Mouse (Mus musculus): ENCODE results near the gene Ccr10. TPM values are rescaled to one million over a fixed set of nuclear protein-coding genes. Genes with fewer than 3 reads are reported as not detected.

The Ccr10 gene
- total RNA-seq (2015; ENCODE audit: low replicate concordance) (not detected in 2 replicates), total RNA-seq (2017; ENCODE audit: low replicate concordance) (not detected in 2 replicates)

DNA sequence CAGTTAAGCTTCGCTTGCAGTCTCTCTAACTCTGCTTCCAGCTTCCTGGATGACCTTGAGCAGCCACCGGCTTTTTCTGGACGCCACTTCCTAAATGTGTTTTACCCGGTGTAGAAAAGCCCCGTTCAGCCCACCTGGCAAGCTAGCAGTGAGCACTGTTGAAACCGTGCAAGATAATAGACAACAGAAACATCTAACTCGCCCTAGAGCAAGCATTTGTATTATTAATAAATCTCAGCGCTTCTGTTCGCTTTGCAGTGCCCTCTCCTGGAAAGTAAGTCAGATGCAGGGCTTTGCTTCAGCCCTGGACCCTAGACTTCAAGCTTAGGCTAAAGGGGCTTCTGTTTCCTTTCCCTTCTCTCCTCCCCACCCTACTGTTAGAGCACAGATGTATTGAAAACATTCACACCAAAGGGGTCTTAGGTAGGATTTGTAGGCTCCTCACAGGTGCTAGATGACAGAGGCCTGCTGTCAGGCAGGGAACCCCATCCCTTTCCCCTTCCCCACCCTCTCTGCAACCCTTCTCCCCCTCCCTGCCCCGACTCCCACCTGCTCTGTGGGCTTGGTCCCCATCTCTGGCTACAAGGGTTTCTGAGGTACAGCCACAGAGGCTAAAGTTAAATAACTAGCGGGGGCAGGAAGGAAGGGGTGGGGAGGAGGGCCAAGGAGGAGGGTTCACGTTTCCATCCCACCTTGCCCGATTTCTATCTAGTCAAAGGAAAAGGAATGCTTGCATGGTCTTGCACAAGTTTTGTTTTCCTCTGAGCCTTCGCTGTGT, at the start of gene Ccr10:
Gene Ccr10 (minus strand): TSS at position 593 of the 778 bp plus-strand sequence.
- ATAC-seq (replicated peaks; ENCODE audit: low FRiP score, poor library complexity, severe bottlenecking) = no peak

DNA sequence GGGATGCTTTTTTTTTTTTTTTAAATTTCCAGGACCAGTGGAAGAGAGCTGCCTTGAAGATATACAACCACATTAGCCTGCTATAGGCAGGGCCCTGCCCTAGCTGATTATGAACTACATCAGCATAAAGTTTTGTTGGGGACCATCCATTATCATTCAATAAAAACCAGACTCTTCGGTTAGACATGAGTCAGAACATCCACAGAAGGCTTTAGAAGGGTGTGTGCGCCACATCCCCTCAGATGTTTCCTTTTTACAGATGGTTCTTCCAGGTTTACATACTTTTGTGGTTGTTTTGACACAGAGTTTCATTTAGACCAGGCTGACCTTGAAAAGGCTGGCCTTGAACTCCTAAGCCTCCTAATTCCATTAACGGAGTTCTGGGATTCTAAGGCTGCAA, 49.1 kb upstream of the Ccr10 start:
- no peak for ATAC-seq (replicated peaks; ENCODE audit: low FRiP score, poor library complexity, severe bottlenecking)

DNA sequence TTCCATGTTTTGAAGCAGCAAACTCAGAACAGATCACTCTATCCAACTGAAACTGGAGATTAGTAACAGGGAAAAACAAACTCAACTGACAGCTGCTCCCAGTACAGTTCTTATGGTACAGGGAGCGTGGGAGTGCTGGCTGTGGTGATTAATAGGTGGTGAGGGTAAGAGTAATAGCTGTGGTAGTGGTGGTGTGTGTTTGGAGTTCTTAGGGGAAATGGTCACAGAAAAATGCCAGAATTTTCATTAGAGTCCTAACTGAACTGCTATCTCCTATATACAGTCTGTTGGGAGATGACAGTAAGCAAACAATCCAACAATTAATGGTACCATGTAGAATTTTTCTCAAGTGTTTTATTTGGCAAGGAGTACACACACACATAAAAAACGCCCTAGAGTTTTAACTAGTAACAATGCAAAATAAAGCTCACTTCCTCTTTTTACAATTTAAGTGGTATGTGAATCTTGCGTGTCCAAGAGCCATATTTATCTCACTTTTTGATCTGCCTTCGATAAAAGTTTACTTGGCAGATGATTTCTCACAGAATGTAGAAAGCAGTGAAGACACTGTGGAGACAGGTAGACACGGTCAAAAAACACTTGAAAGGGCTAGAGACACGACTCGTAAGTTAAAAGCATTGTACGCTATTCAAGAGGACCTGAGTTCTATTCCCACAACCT, 46.2 kb upstream of the Ccr10 start:
- ATAC-seq (replicated peaks; ENCODE audit: low FRiP score, poor library complexity, severe bottlenecking) = no peak

DNA sequence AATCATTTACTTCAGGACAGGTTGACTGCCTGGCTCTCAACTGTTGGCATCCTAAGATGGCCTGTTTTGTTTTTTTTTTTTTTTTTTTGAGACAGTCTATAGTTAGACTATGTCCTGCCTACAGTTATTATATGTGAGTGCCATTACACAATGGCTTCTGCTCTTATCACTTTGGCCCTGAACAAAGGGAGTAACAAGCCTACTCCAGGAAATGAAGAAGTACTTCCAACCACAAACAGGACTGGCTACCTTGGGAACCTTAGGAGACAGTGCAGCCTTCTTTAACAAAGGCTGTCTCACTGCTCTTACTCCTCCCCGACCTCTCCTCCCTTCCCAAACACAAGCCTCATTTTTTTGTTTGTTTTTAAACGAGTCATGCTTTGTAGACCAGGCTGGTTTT, 45.6 kb upstream of the Ccr10 start:
- no peak for ATAC-seq (replicated peaks; ENCODE audit: low FRiP score, poor library complexity, severe bottlenecking)

DNA sequence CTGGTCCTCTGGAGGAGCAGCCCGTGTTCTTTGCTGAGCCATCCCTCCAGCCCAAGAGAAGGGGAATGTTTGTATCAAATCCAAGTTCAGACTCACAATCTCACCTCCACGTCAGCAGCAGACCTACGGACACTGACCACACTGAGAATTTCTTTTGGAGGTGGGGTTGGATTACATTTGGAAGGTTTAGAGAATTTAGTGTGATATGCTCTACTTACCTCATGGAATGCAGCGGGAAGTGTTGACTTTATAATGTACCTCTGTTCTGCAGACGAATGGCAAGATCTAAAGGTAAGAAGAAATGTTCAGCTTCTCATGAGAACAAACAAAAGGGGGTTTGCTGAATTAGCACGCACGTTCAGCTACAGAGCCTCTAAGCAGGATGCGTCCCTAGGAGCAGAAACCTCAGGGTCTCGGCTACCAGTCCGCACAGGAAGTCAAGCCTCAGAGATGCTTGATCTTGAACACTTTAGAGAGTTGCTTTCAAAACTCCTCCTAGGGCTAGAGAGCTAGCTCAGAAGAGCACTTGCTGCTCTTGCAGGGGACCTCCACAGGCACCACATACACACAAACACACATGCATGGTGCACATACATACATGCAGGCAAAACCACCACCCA, 43.3 kb upstream of the Ccr10 start:
- ATAC-seq (replicated peaks; ENCODE audit: low FRiP score, poor library complexity, severe bottlenecking) = no peak

DNA sequence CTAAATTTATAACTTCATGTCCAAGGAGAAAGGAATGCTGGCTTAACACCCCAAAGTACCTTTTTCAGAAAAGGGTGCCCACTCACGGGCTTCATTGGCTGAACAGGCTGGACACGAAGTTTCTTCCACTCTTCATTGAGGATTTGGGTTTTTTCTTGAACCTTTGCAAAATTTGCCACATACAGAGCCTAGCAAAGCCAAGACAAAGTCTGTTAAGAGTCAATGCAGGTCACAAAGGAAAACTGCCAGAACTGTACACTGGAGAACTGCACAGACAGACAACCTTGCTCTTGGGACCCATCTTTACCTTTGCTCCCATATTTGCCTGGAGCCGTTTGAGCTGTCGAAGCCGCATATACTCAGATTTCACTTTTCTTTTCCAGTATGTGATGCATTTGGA, 41.7 kb upstream of the Ccr10 start:
- ATAC-seq (replicated peaks; ENCODE audit: low FRiP score, poor library complexity, severe bottlenecking) = no peak

DNA sequence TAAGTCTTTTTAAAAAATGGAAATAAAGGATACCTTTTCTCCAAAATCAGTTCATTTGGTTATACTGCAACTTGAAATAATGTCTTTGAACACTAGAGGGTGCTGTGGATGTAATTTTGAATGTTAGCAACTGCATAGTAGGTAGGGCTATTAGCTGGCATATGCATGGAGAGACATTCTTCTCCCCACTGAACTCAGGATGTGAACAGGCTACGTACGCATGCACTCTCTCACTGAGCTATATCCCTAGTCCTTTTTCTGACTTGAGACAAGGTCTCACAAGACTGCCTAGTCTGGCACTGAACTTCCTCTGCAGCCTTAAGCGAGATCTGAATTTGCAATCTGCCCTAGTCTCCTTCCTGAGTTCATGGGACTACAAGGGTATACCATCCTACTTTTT, 36.7 kb upstream of the Ccr10 start:
- peak; percentile 85 for ATAC-seq (replicated peaks; ENCODE audit: low FRiP score, poor library complexity, severe bottlenecking)

DNA sequence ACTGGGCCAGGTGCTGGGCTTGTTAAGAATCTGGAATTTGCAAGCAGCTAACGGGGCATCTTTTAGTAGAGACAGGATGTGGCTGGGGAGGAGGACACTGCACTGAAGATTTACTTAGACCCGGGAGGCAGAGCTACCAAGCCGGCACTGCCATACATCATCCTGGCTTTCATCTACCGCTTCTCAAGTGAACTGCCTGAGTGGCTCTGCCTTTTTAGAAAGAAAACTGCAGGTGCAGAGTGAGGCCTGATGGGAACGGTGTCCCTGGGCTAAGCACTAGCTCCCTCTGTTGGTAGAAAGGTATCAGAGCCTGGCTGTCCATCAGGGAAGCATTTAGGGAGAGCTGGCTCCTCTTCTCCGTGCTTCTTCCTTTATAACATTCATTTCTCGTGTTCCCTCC, 25.7 kb upstream of the Ccr10 start:
- peak; percentile 74 for ATAC-seq (replicated peaks; ENCODE audit: low FRiP score, poor library complexity, severe bottlenecking)

DNA sequence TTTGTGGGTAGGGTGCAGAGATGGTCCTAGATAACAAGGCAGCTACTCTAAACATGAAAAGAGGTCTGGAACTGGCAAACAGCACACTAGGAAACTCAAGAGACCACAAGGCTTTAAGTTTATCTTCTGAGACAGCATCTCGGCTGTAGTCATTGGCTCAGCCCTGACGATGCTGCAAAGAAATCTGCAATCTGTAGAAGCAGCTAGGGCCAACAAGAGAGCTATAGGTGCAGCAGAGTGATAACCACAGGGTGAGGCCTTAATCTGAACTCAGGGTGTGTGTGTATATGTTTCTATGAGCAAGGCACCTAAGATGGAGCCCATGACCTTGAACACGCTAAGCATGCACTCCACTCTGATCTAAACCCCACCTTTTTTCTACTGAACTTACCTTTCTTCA, 24.3 kb upstream of the Ccr10 start:
- ATAC-seq (replicated peaks; ENCODE audit: low FRiP score, poor library complexity, severe bottlenecking) = peak; percentile 71

DNA sequence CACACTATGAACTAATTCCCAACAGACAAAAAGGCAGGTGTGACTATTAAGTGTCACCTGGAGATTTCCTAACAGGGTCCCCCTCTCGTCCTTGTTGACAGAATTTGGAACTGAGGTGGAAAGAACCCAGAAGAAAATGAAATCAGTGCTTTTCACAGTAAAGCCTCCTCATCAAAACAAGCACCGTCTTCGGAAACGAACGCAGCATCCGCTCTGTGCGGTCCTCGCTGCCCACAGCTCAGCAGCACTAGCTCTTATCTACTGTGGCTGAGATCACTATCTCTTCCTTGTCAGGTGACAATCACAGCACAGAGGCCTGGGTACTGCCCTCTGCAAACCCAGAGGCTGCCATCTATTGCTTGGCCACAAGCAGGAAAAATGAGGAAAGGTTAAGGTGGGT, 20.9 kb upstream of the Ccr10 start:
- no peak for ATAC-seq (replicated peaks; ENCODE audit: low FRiP score, poor library complexity, severe bottlenecking)

DNA sequence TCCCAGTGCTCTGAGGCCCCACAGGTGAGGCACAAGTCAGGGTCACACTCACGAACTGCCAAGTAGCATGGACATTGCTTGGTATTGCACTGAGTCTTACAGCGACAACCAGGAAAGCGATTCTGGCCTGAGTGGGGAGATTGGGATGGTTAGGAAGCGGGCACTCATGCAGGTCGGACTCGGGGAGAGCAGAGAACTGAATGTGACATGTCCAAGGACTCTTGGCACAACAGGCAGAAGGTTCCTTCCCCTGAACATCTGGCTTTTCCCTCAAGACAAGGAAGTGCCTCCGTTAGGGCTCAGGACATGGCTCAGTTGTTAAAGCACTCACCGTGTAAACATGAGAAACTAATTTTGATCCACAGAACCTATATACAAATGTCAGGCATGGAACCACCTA, 20.3 kb upstream of the Ccr10 start:
- no peak for ATAC-seq (replicated peaks; ENCODE audit: low FRiP score, poor library complexity, severe bottlenecking)

DNA sequence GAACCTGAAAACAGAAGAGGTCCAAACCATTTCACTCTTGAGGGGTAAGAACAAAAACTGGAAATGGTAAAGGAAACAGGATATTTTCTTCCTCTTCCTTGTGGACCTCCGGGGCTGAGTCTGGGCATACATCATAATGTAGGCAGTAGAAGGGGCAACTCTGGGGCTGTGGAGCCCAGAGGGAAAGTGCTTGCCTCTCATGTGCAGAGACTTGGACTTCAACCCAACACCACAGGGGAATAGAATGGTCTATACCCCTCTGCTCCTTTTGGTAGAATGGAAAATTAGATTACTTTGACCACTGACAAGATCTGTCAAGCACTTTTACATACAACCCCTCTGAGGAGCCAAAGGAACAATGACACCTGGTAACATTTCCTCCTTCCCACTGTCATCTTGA, 19.9 kb upstream of the Ccr10 start:
- ATAC-seq (replicated peaks; ENCODE audit: low FRiP score, poor library complexity, severe bottlenecking) = no peak

DNA sequence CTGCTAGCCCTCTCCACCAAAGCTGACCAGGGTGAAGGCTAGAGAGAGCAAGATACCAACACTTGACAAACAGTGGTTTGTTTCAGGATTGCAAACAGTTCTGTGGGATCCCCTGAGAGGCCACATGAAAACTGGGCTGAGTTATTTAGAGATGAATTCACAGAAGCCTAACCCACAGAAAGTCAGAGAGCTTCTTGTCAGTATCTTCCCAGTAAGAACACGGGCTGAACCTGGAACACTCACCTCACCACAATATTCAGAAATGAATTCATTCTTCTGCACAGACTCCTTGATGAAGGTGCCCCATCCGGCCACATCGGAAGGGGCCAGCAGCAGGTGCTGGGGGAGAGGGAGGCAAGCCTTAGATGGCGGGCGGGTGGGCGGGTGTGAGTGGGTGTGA, 19.4 kb upstream of the Ccr10 start:
- no peak for ATAC-seq (replicated peaks; ENCODE audit: low FRiP score, poor library complexity, severe bottlenecking)

DNA sequence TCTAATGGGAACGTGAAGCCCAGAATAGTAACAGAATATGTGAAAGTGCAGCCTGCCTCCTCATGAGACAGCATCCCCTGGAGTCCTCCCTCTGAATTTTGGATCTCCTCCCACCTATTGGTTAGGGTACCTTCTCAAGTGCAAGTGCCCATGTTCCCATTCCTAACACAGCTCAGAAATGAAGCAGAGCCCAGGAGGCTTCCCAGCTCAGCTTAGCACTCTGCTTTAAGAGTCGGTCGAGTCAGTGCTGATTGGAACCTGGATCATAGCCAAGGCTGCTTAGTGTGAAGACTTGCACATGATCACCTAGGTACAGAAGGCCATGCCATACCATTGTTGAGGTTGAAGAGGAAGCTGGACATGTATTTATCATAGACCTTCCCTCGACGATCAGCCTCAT, 18.9 kb upstream of the Ccr10 start:
- no peak for ATAC-seq (replicated peaks; ENCODE audit: low FRiP score, poor library complexity, severe bottlenecking)

DNA sequence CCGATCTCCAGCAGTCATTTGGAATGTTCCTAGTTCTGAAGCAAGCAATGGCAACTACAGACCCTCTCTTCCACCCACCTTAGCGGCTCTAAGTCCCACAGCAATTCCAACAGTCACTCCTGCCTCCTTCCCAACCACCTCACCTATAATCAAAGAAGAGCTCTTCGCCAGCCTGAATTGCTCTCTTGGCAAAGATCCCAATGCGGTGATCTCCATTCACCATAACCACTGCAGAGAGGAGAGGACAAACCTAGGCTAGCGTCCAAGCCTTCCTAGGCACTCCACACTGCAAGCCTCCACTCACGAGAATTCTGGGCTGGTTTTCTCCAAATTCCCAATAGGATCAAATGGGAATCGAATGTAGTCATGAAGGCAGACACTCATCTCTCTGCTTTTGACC, 17.8 kb upstream of the Ccr10 start:
- no peak for ATAC-seq (replicated peaks; ENCODE audit: low FRiP score, poor library complexity, severe bottlenecking)

DNA sequence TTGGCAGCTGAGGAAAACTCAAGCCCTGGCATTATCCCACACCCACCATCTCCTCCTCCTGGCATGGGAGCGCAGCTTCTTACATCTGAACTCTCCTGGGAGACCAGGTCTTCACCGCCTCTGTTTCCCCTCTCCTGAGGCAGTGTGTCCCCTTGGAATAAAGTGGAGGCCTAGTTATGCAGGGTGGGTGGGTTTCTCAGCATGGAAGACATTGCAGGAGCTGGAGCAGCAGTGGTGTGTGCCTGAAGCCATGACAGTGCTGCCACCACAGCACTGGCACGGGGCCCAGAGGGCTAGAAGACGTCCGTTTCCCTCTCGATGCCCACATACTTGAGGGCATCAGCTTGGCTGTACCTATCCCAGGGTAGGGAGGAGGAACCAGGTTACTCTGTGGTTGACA, 17.4 kb upstream of the Ccr10 start:
- no peak for ATAC-seq (replicated peaks; ENCODE audit: low FRiP score, poor library complexity, severe bottlenecking)

DNA sequence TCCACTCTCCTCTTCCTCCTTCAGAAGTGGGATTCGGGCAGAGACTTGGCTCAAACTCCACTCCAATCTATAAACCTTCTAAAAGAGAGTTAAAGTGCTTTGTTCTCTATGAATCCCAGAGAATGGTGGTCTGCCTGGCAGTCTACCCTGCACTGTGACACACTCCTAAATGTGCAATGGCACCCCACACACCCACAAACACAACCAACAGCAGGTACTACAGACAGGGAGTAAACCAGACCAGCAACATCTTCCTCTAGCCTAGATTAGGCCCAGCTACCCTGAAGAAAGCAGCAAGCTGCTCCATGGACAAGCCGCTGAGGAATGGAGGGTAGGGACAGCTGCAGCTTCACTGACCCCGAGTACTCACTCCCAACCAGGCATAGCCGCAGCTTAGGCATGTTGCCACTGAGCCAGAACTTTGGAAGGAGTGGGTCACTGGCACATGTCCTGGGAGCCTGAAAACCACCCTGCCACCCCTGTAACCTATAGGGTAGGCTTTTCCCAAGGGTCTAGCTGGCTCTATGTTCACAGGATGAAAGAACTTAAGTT, 16.8 kb upstream of the Ccr10 start:
- ATAC-seq (replicated peaks; ENCODE audit: low FRiP score, poor library complexity, severe bottlenecking) = no peak

DNA sequence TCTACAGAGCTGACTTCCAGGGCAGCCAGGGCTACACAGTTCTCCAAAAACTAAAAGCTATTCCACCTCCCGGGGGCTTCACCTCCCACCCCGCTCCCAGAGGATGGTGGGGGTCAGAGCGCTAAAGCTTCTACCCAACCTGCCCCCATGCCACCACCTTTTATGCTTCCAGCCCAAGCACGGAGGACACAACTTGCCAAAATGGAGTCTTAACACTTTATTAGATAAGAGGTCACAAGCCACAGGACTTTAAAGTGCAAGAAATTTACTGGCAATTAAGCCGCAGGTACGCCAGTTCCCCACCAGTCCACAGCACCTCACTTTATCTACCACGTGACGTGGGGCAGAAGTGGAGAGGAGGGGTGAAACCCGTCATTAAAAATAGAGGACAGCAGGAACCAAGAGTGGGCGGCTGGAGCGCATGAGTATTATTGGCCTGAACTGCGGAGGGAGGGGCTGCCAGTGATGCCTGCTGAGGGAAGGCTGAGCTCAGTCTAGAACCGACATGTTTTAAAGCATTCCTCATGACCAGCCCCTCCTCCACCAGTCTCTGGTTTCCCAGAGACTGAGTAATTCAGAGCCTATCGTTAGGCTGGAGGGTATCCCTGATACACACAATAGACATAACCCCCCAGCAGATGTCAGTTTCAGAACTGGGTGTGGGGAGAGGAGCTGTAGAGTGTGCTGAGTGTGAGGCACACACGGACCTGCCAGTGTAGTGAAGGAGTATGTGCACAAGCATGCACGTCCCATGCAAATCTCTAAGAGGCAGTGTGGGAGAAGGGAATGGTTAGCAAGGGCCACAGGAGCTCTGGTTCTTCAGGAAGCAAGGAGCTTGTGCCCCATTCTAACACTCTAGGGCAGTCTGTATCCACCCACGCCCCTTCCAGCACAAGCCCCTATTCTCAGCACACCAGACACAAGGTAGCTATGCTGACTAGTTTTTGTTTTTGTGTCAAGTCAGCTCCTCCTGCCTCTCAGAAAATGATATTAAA, 16.0 kb upstream of the Ccr10 start:
- ATAC-seq (replicated peaks; ENCODE audit: low FRiP score, poor library complexity, severe bottlenecking) = no peak

DNA sequence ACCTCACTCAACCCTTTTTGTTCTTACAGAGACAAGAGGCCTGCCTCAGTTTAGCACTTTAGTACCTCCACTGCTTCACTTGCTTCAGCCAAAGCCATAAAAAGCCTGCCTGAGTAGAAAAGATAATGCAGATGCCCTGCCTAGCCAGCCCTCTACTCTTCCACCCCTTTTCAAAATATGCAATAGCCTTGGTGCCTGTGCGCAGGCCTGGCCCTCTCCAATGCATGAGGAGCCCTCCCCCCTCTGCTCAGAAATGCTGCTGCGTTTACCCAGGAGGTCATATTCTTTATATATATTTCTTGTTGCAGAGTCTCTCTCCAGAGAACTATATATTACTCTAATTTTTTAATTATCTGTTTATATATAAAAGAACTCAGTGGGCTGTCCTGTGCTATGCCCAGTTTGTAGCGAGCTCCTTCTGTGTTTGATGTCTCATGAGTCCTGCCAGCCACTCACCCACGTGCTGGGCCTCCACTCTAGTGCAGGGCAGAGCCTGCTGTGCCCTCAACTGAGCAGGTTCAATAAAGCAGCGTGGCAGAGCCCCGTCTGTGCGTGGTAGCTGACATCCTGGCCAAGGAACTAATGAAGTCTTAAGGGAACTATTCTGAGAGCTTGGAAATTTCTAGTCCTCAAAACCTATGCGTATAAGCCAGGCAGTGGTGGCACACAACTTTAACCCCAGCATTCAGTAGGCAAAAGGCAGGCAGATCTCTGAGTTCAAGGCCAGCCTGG, 15.1 kb upstream of the Ccr10 start:
- peak; percentile 82 for ATAC-seq (replicated peaks; ENCODE audit: low FRiP score, poor library complexity, severe bottlenecking)

Measured in erythroid progenitor cell, adult 5-6 weeks (primary cell).